Mouse (Mus musculus): ENCODE data around the gene Zfyve26. TPM values are rescaled to one million over a fixed set of nuclear protein-coding genes. Genes with fewer than 3 reads are reported as not detected.

The Zfyve26 gene
- polyA plus RNA-seq, 1 experiment from 2014 or later, result 7.4 TPM

GRCm38 (mm10) chr12:79254975-79255374, 41.1 kb downstream of the Zfyve26 start:
- 87% methylated on average over 10 of the region's 10 CpGs for WGBS
- Histone ChIP-seq H3K4me1 (no peaks in the 10 kb centered on the region), H3K4me2 (no peak overlapping the region), H3K9me3 (no peaks in the 10 kb centered on the region), H3K27me3 (replicated peaks) (no peaks in the 10 kb centered on the region), H3K27ac (replicated peaks) (no peak overlapping the region), H3K36me3 (peaks cover 91% of the 10 kb centered on the region), H3K9ac (no peak overlapping the region), H3K4me3 (no peak overlapping the region)
- ATAC-seq (ENCODE audit: extremely low read depth, insufficient number of reproducible peaks, low FRiP score, low TSS enrichment), result no peak

GRCm38 (mm10) chr12:79253294-79254053, 42.6 kb downstream of the Zfyve26 start:
- WGBS, result 83% methylated on average over 9 of the region's 9 CpGs
- H3K4me3 ChIP-seq, result no peak overlapping the region
- H3K4me1 ChIP-seq, result no peaks in the 10 kb centered on the region
- H3K4me2 ChIP-seq, result no peak overlapping the region
- no peaks in the 10 kb centered on the region for H3K9me3 ChIP-seq
- H3K27ac ChIP-seq (replicated peaks), result no peak overlapping the region
- no peaks in the 10 kb centered on the region for H3K27me3 ChIP-seq (replicated peaks)
- no peak for ATAC-seq (ENCODE audit: extremely low read depth, insufficient number of reproducible peaks, low FRiP score, low TSS enrichment)
- H3K36me3 ChIP-seq, result peaks cover 95% of the 10 kb centered on the region
- H3K9ac ChIP-seq, result no peak overlapping the region

GRCm38 (mm10) chr12:79248110-79248509, 48.0 kb downstream of the Zfyve26 start:
- peaks cover 98% of the 10 kb centered on the region for H3K36me3 ChIP-seq
- WGBS, result 70% methylated on average over 3 of the region's 3 CpGs
- H3K4me2 ChIP-seq, result no peak overlapping the region
- H3K27ac ChIP-seq (replicated peaks), result no peak overlapping the region
- no peaks in the 10 kb centered on the region for H3K9me3 ChIP-seq
- no peak for ATAC-seq (ENCODE audit: extremely low read depth, insufficient number of reproducible peaks, low FRiP score, low TSS enrichment)
- no peaks in the 10 kb centered on the region for H3K27me3 ChIP-seq (replicated peaks)
- H3K4me3 ChIP-seq, result no peak overlapping the region
- no peaks in the 10 kb centered on the region for H3K4me1 ChIP-seq
- no peak overlapping the region for H3K9ac ChIP-seq

- WGBS, result 48% methylated on average over 6 of the region's 6 CpGs
- Histone ChIP-seq H3K9me3 (no peaks in the 10 kb centered on the region), H3K27me3 (replicated peaks) (no peaks in the 10 kb centered on the region), H3K27ac (replicated peaks) (no peak overlapping the region), H3K9ac (no peak overlapping the region), H3K4me3 (no peak overlapping the region), H3K4me2 (no peak overlapping the region), H3K4me1 (no peaks in the 10 kb centered on the region), H3K36me3 (peaks cover 98% of the 10 kb centered on the region)
- ATAC-seq (ENCODE audit: extremely low read depth, insufficient number of reproducible peaks, low FRiP score, low TSS enrichment), result no peak
Measured at GRCm38 (mm10) chr12:79242921-79243320, 53.2 kb downstream of the Zfyve26 start.

GRCm38 (mm10) chr12:79241985-79242384, 54.1 kb downstream of the Zfyve26 start:
- Histone ChIP-seq H3K9ac (no peak overlapping the region), H3K9me3 (no peaks in the 10 kb centered on the region), H3K4me3 (no peak overlapping the region), H3K4me2 (no peak overlapping the region), H3K27me3 (replicated peaks) (no peaks in the 10 kb centered on the region), H3K27ac (replicated peaks) (no peak overlapping the region), H3K36me3 (peaks cover 98% of the 10 kb centered on the region), H3K4me1 (no peaks in the 10 kb centered on the region)
- ATAC-seq (ENCODE audit: extremely low read depth, insufficient number of reproducible peaks, low FRiP score, low TSS enrichment), result no peak
- WGBS, result 79% methylated on average over 2 of the region's 2 CpGs

GRCm38 (mm10) chr12:79235485-79236080, 60.5 kb downstream of the Zfyve26 start:
- no peak overlapping the region for H3K4me3 ChIP-seq
- no peaks in the 10 kb centered on the region for H3K4me1 ChIP-seq
- no peaks in the 10 kb centered on the region for H3K27me3 ChIP-seq (replicated peaks)
- H3K9ac ChIP-seq, result no peak overlapping the region
- H3K36me3 ChIP-seq, result peaks cover 85% of the 10 kb centered on the region
- H3K27ac ChIP-seq (replicated peaks), result no peak overlapping the region
- H3K9me3 ChIP-seq, result no peaks in the 10 kb centered on the region
- WGBS, result 83% methylated on average over 11 of the region's 11 CpGs
- ATAC-seq (ENCODE audit: extremely low read depth, insufficient number of reproducible peaks, low FRiP score, low TSS enrichment), result no peak
- no peak overlapping the region for H3K4me2 ChIP-seq

GRCm38 (mm10) chr12:79217511-79217910, 78.6 kb downstream of the Zfyve26 start:
- no peak overlapping the region for H3K4me2 ChIP-seq
- H3K9ac ChIP-seq, result no peak overlapping the region
- 67% methylated on average over 5 of the region's 5 CpGs for WGBS
- H3K27ac ChIP-seq (replicated peaks), result no peak overlapping the region
- H3K4me3 ChIP-seq, result no peak overlapping the region
- no peaks in the 10 kb centered on the region for H3K4me1 ChIP-seq
- ATAC-seq (ENCODE audit: extremely low read depth, insufficient number of reproducible peaks, low FRiP score, low TSS enrichment), result no peak
- H3K27me3 ChIP-seq (replicated peaks), result peaks cover 4% of the 10 kb centered on the region; the same call in 1 of the 2 replicates
- no peaks in the 10 kb centered on the region for H3K9me3 ChIP-seq
- no peaks in the 10 kb centered on the region for H3K36me3 ChIP-seq

GRCm38 (mm10) chr12:79211447-79211846, 84.7 kb downstream of the Zfyve26 start:
- no peak for ATAC-seq (ENCODE audit: extremely low read depth, insufficient number of reproducible peaks, low FRiP score, low TSS enrichment)
- no peak overlapping the region for H3K27ac ChIP-seq (replicated peaks)
- 84% methylated on average over 8 of the region's 8 CpGs for WGBS
- no peak overlapping the region for H3K4me2 ChIP-seq
- no peaks in the 10 kb centered on the region for H3K36me3 ChIP-seq
- H3K4me3 ChIP-seq, result no peak overlapping the region
- no peaks in the 10 kb centered on the region; the same call in 1 of the 2 replicates for H3K27me3 ChIP-seq (replicated peaks)
- peaks cover 11% of the 10 kb centered on the region for H3K4me1 ChIP-seq
- H3K9ac ChIP-seq, result no peak overlapping the region
- no peaks in the 10 kb centered on the region for H3K9me3 ChIP-seq

GRCm38 (mm10) chr12:79208703-79209464, 87.2 kb downstream of the Zfyve26 start, which contains the start of gene Rdh12:
Gene Rdh12 (plus strand): TSS chr12:79208914.
- no peak for ATAC-seq (ENCODE audit: extremely low read depth, insufficient number of reproducible peaks, low FRiP score, low TSS enrichment)
- H3K27ac ChIP-seq (replicated peaks), result no peak within 1 kb of the TSS
- peaks cover 11% of the 10 kb centered on the region for H3K4me1 ChIP-seq
- no peaks in the 10 kb centered on the region for H3K27me3 ChIP-seq (replicated peaks)
- peak within 1 kb of the TSS; percentile 50 for H3K4me3 ChIP-seq
- WGBS, result 3% methylated on average over 13 of the region's 13 CpGs
- H3K9ac ChIP-seq, result peak within 1 kb of the TSS; percentile 67
- peak within 1 kb of the TSS; percentile 77 for H3K4me2 ChIP-seq
- H3K9me3 ChIP-seq, result no peaks in the 10 kb centered on the region
- H3K36me3 ChIP-seq, result no peaks in the 10 kb centered on the region

GRCm38 (mm10) chr12:79201882-79202281, 94.2 kb downstream of the Zfyve26 start:
- WGBS, result 53% methylated on average over 3 of the region's 3 CpGs
- no peak overlapping the region for H3K27ac ChIP-seq (replicated peaks)
- no peaks in the 10 kb centered on the region for H3K4me1 ChIP-seq
- H3K36me3 ChIP-seq, result no peaks in the 10 kb centered on the region
- no peak overlapping the region for H3K4me3 ChIP-seq
- H3K9ac ChIP-seq, result no peak overlapping the region
- H3K4me2 ChIP-seq, result no peak overlapping the region
- no peak for ATAC-seq (ENCODE audit: extremely low read depth, insufficient number of reproducible peaks, low FRiP score, low TSS enrichment)
- no peaks in the 10 kb centered on the region for H3K9me3 ChIP-seq
- no peaks in the 10 kb centered on the region for H3K27me3 ChIP-seq (replicated peaks)

GRCm38 (mm10) chr12:79197105-79197504, 99.0 kb downstream of the Zfyve26 start:
- Histone ChIP-seq H3K9me3 (no peaks in the 10 kb centered on the region), H3K9ac (no peak overlapping the region), H3K4me1 (no peaks in the 10 kb centered on the region), H3K4me3 (no peak overlapping the region), H3K27me3 (replicated peaks) (no peaks in the 10 kb centered on the region), H3K27ac (replicated peaks) (no peak overlapping the region), H3K4me2 (no peak overlapping the region), H3K36me3 (no peaks in the 10 kb centered on the region)
- WGBS, result 74% methylated on average over 5 of the region's 5 CpGs
- no peak for ATAC-seq (ENCODE audit: extremely low read depth, insufficient number of reproducible peaks, low FRiP score, low TSS enrichment)
